Mouse (Mus musculus) adrenal gland, adult 8-10 months (tissue): Measurements from ENCODE around the gene Cactin. TPM values are rescaled to one million over a fixed set of nuclear protein-coding genes. Genes with fewer than 3 reads are reported as not detected.
A peak's percentile ranks its signal among the peaks of the same experiment; 100 is the strongest.

ENCODE experiments used
- DNase-seq: peaks from one replicate; pipeline ENCODE4 v3.0.0; 2022
- total RNA-seq, 4 experiments: library from RNA; stranded (reverse); gene quantifications; 2 replicates each; pipeline ENCODE4 v1.2.4; 2022

Cactin gene
- total RNA-seq, 4 experiments from 2014 or later: 37.7 to 47.5 (median 42.5) TPM

DNA sequence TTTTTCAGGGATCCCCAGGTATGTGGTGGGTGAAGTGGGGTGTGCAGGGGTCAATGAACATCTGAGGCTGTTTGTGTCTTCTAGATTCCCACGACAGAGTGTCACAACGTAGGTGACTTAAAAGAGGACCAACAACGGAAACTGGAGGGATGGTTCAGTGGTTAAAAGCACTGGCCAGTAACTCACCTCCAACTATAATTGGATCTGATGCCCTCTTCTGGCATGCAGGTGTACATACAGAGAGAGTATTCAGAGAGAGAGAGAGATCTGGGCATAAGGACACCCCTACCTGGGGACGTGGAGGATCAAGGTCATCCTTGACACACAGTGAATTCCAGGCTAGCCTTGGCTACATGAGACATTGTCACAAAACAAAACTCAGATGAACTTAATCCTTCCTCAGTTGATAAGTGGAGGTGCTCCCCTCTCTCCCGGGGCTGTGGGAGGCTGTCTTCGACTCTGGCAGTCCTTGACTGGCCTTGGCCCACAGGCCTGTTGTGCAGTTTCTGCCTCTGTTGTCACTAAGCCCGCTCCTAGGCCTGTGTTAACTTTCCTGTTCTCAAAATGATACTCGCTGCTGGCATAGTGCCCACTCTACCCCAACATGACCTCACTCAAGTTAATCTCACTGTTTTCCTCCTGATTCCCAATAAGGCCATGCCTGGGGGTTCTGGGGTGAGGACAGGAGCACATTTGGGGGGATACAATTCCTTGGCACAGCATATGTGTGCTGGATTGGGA lies 23.7 kb downstream of the Cactin start:
- no peak for DNase-seq

DNA sequence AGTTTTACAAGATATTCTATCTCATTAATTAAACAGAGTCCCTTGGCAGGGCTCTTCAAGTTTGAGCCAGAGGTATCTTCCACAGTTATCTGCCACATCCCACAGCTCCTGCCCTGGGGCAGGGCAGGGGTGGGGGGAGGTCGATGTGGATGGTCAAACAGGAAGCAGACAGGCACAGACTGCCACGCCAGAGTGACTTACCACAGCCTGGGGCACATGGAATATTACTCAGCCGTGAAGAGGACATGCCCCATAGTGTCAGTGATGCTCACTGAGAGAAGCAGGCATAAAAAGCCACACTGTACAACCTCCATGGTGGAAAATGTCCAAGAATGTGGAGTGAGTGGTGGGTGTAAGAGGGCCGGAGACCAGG lies 24.2 kb downstream of the Cactin start:
- no peak for DNase-seq

DNA sequence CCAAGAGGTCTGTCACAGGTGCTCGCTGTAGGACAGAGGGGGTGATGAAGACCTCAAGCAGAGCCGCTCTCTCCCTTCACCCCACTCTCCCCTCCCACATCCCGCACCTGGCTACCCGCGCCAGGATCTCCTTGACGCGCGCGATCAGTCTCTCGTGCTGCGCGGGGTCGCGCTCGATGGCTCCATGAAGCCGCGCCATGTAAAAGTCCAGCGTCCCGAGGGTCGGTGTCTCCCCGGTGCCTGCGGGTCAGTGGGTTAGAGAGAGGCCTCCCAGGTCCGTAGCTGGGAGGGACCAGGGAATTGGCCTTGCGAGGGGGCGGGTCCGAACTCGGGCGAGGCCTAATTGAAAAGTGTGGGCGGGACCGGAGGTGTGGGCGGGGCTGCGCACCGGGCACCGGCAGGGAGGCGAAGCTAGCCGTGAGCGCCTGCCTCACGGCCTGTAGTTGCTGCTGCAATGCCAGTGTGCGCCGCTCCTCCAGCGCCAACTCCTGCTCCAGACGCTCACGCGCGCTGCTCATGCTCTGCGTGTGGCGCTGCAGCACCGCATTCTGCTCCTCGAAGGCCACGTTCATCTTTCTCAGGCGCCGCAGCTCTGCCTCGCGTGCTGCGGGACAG lies 25.7 kb downstream of the Cactin start:
- DNase-seq: peak; percentile 80

DNA sequence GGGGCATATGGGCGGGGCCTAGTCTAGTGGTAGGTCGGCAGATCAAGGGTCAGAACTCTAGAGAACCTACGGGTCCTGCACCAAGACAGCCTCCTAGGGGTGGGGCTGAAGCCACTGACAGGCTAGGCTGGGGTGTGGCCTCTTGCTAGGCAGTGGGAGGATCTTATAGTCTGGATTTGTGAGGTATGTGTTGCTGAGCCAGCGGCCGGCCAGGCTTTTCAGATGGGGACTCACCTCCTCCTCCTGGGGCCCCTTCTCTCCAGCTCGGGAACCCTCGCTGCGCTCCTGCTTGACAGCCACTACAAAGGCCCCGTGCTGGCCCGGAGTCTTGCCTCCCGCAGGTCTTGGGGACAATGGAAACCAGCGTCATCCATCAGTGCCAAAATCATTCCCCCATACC lies 28.2 kb downstream of the Cactin start:
- DNase-seq: no peak

DNA sequence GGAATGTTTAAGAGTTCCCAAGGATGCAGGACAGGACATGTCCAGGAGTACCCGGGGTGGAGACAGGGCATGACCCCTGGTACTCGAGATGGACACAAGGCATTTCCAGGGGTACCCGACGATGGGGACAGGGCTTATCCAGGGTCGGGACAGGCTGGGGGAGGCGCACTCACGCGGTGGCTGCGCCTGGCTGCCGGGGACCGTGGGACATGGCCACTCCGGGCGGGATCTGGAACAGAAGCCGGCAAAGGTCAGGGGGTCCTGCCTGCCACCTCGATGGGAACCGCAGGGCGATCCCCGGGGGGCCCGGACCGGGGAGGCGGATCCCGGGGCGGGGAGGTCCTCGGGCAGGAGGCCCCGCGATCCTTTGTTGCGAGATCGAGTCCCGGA lies 29.1 kb downstream of the Cactin start:
- DNase-seq: no peak

DNA sequence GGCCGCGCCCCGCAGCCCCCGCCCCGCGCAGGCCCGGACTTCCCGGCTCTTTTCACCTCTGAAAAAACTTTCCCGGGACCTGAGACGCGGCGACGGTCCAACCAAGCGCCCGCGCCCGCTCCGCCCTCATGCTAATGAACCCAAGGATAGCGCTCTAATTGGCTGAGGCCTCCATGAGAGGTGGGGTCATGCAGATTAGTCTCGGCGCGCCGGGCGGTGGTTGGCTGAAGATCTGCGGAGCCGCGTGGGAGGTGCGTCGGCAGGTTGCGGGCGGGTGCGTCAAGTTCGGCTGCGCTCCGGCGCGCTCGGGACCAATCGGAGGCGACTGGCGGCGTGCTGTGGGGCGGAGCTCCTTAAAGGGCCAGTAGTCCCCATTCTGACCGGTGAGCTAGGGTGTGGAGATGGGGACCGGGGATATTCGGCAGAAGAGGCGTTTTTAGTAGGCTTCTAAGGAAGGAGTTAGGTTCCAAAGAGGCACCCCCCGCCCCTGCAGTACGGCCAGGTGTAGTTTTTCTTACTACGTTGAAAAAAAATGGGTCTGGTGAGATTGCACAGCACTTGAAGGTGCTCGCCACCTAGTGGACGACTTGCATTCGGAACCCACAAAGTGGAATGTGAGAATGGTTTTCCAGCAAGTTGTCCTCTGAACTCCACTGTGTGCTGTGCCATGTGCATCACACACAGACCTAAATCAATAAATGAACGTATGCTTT lies 29.6 kb downstream of the Cactin start, which contains the start of gene Hmg20b:
Gene Hmg20b, minus strand, starts transcription at position 130 of the 713 bp plus-strand sequence.
- peak; percentile 99 for DNase-seq

DNA sequence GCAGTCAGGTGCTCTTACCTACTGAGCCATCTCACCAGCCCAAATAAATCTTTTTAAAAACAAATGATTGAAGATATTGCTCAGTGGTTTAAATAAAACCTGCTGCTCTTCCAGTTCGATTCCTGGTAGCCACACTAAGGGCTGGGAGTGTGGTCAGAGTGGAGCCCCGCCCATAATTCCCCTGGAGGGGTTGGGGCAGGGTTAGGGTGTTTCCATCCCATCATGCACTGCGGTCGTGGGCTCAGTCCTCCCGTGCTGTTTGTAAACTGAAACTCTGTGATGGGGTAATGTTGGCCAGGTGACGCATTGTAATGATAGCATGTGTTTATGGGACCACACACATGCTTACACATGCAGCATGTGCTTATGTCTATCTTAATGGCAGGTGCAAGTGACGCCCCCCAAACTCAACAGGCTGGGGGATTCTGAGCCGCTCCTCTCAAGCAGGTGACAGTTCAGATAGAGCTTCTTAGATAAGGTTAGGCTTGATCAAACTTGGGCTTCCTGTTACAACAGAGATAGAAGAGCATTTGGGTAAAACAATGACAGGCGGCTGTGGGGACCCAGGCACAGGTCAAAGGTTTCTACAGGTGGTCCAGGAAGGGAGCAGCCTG lies 30.9 kb downstream of the Cactin start:
- DNase-seq: no peak

DNA sequence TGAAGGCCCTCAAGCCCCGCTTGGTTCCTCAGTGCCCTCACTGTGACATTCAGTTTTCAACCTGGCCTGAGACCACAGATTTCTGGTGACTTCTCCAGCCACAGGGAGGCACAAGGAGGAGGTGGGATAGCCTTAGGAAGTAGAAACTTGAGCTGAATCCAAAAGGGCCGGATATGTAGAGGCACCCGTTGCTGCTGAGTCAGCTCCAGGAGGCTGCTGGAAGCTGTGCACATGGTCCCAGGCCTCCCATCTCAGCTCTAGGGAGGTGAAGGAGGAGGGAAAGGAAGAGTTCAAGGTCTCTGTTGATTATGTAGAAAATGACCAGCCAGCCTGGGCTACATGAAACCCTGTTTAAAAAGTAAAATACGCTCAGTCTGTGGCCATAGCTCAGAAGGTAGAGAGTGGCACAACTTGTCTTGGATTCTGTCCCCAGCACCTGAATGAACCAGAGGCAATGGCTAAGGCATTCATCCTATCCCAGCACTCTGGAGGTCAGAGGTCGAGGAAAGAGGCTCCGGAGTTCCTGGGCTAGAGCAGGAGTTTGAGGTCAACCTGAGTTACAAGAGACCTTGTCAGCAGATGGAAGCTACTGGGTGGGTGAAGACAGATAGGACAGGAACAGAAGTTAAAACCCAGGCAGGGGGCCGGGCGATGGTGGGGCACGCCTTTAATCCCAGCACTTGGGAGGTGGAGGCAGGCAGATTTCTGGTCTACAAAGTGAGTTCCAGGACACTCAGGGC lies 34.0 kb downstream of the Cactin start:
- no peak for DNase-seq

DNA sequence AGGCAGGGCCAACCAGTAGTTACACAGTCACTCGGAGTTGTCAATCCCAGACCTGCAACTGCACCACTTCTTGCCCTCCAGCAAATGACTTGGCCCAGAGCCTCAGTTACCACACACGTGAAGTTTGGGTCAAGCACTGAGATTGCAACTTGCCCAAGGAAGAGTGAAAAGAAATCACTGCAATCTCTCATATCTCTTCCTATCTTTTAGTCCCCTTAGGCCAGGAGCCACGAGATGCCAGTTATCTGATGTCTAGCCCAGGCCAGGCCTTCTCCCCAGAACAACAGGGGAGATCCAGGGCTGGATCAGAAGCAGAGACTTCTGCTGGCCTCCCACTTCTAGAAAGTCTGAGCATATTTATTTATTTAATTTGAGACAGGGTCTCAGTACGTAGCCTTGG lies 34.6 kb downstream of the Cactin start:
- DNase-seq: no peak

DNA sequence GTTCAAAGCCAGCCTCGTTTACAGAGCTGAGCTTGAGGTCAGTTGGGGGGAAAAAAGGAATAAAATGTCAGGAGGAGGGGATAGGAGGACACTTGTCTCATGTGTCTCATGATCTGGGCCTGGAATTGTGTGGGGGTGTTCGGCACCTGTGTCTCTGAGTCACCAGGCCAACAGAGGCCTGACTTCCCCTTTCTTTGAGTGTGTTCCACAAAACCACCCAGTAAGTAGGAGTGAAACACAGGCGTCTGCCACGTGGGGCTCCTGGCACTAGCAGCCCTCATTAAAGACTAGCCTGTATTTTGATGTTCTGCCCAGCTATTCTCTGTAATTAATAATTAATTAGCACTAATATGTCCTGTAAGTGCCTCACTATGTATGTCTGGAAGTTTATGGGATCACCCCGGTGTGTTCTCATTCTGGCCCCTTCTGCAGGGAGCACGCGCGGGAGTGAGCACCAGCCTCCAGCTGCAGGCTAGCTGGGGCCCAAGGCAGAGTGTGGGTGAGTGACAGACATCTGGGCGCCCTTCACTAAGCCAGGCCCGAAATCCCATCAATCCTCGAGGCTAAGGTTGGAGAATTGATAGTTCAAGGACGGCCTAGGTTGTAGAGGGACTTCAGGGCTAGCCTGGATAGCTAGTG lies 35.6 kb downstream of the Cactin start:
- no peak for DNase-seq

DNA sequence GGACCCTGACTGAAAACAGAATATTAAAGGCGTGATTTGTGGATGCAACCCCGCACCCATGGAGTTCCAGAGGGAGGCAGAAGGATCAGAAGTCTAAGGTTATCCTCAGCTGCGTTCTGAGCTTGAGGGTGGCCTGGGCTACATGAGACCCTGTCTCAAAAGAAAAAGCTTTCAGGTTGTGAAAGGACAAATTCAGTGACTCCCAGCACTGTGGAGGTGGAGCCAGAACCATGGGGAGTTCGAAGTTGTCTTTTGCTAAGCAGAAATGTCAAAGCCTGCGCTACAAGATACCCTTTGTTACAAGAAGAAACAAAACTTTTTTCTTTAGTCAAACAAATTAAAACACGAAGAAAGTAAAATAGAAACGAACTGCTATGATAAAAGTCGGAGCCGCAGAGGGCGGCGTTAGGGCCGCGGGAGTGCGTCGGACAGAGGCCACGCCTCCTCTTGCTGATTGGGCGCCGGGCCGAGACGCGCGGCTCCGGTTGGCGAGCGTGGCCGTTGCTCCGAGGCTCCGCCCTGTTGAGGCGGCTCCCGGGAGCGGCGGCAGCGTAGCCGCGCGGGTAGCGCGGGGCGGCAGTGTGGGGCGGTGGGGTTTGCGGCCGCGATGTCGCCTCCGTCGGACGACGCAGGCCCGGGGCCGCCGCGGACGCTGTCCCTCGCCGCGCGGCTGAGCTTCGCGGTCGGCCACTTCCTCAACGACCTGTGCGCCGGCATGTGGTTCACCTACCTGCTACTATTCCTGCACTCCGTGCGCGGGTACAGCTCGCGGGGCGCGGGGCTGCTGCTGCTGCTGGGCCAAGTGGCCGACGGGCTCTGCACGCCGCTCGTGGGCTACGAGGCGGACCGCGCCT lies 36.3 kb downstream of the Cactin start, which contains the start of gene Mfsd12:
Gene Mfsd12, plus strand, starts transcription at position 501 of the 854 bp plus-strand sequence.
- DNase-seq: peak; percentile 85

DNA sequence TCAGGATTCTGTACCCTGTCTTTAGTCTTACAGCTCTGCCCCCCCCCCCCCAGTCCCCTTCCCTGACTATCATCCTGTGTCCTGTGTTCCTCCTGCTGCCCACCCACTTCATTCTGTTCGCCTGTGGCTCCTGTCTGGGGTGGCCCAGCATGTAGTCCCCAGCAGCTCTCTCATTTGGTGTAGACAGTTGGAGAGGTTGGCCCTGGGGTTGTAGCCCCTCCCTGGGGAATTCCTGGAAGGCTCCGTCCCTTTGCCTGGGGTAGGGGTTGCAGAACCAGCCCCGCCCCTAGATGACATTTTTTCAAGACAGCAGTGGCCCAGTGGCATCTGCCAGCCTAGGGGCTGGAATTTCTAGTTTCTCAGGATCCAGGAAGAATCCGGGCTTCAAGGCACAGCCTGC lies 37.3 kb downstream of the Cactin start:
- DNase-seq: no peak

DNA sequence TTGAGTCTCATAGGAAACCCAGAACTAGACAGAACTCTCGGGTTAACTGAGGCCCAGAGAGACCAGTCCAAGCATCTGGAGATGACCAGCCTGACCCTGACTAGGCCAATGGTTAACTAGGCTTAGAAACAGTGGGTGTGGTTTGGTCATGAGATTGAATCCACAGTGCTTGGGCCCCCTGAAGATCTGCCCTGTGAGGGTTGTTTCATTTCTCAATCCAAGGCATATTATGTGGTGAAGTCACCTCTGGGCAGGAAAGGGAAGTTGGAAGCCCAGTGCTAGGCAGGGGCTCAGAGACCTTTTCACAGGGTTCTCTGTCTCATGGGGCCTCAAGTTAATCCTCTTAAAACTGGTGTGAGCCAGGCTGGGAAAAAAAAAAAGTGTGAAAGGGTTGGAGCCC lies 37.9 kb downstream of the Cactin start:
- DNase-seq: no peak

DNA sequence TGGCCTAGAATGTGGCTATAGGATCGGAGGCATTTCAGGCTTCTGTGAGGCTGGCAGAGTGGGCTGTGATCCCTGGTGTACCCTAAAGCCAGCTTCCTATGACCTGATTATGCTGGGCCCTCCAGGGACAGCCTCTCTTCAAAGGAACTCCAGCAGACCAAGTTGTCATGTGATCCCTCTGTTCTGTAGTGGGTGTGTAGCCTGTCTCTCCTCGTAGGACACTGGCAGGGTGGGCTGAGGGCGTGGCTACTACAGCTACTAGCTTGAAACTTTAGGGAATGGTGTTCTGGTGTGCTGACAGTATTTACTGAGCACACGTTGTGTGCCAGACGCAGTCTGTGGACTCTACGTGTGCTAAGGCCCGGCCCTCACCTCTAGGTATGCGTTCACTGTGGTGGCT lies 39.8 kb downstream of the Cactin start:
- no peak for DNase-seq

DNA sequence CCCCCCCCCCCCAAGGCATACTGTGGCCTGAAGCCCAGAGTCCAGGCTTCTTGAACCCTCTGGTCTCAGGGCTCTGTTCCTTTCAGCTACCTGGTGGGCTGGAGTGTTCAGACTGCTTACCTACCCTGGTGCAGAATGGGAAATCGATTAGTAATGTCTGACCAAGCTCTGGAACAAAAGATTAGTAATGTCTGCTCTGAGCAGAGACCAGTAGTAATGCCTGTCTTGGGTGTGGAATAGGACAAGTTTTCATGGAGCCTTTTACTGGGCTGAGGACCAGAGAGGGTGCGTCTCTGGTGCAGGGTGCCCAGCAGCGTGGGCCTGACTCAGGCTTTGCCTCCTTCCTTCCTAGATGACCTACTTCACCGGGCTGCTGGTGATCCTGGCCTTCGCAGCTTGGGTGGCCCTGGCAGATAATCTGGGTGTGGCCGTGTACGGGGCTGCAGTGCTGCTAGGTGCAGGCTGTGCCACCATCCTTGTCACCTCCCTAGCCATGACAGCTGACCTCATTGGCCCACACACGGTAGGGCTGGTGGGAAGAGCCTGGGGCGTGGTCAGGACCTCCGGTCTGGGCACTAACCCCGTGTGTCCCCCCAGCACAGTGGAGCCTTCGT lies 41.5 kb downstream of the Cactin start:
- no peak for DNase-seq

DNA sequence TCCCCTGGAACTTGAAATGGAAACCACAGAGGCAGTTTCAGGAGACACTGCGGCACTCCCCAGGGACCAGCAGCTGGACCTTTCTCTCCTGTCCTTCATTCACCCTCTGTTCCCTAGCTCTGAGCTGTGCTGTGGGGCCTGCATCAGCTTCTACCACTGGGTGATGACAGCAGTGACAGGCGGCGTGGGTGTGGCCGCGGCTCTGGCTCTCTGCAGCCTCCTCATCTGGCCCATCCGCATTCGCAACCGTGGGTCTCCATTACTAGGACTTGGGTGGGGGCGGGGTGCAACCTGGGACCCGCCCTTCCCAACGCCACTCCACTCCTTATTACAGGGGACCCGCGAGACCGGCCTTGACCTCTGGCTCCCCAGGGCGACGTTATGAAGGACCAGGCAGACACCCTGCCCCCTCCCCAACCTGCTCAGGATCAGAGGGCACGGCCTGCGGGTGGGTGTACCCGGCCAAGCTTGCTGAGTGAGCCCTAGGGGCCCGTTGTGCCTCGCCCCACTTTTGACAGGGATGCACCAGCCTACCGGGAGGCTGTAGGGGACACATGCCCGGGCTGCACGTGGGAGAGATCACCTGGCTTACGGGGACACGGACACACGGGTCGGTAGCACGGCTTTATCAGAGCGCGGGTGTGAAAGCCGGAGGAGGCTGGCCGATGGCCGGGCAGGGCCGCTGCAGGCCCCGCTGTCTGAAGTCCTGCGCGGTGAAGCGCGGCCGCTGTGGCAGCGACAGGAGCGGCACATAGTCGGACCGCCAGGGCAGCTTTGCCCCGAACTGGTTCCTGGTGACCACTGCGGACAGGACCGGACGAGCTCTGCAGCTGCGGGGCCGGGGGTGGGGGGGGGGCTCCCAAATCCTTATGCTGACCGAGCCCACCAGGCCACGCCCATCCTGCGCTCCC lies 42.8 kb downstream of the Cactin start:
- DNase-seq: no peak

DNA sequence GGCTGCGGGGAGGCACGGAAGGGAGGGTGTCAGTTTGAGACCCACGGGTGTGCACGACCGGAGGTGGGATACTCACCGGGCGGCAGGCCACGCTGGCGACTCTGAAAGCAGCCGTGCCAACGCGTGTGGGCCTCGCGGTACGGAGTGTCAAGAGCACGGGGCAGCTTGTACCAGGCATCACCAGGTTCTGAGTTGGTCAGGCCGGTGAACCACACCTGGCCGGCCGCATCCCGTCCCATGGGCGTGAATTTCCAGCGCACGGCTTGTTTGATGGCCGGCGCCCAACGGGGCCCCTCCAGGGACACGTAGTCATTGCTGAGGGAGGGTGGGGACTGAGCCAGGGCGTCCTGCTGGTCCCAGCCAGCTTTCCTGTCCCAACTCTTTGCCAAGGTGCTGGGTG lies 43.8 kb downstream of the Cactin start:
- no peak for DNase-seq

DNA sequence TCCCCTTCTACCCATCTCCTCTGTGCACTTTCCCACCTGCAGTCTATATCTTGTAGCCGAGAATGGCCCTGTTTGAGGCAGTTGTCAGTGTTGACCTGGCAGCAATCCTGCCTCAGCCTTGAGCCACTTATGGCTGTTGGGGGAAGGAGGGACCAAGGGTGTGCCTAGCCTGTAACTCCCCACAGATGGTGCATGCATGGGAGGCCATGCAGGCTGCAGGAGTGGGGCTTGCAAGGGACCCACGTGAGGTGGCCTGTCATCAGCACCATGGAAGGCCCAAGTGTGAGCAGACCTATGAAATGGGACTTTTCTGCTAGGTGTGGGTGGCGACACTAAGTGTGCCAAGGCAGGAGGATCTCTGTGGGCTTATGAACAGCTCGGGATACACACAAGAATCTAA lies 44.2 kb downstream of the Cactin start:
- no peak for DNase-seq
